22 mouse cellular contexts compared by ENCODE assay signal in genomic region chr8:4247241-4247640, GRCm38 (mm10). TPM values are rescaled to one million over a fixed set of nuclear protein-coding genes. Genes with fewer than 3 reads are reported as not detected.
DNase-seq lines count a peak whose midpoint lies in the region; ATAC-seq and TF ChIP-seq lines count a peak whose summit lies in the region.
"Had no signal": no experiment of that assay in that cellular context is flagged by ENCODE, and none has a peak within 500 bp of the region (broad histone marks: within the 10 kb centered on the region; RNA-seq: fewer than 3 reads in every experiment).

No protein-coding gene starts in this region.

- no peaks in the 10 kb centered on the region for H3K27me3 ChIP-seq in heart, embryonic 10.5 days (ENCODE audit: insufficient read depth, poor library complexity, severe bottlenecking)
- H3K27me3 ChIP-seq in liver, embryonic 13.5 days = no peaks in the 10 kb centered on the region
- no peaks in the 10 kb centered on the region for H3K27me3 ChIP-seq in liver, postnatal 0 days (ENCODE audit: insufficient read depth, low read length)
- no peaks in the 10 kb centered on the region for H3K27me3 ChIP-seq in liver, embryonic 16.5 days (ENCODE audit: control insufficient read depth, insufficient read depth, low read depth, low read length)
- H3K27me3 ChIP-seq in stomach, postnatal 0 days (ENCODE audit: control insufficient read depth, insufficient read depth, low read length) = no peaks in the 10 kb centered on the region
- H3K27me3 ChIP-seq: CH12.LX; embryonic facial prominence, embryonic 12.5 days; Patski had no signal

- H3K9me3 ChIP-seq in heart, embryonic 10.5 days = no peaks in the 10 kb centered on the region
- H3K9me3 ChIP-seq in liver, embryonic 13.5 days (replicated peaks) = no peaks in the 10 kb centered on the region
- no peaks in the 10 kb centered on the region for H3K9me3 ChIP-seq in liver, postnatal 0 days (ENCODE audit: low read length)
- H3K9me3 ChIP-seq in liver, embryonic 16.5 days (replicated peaks; ENCODE audit: control insufficient read depth, low read length) = no peaks in the 10 kb centered on the region
- no peaks in the 10 kb centered on the region for H3K9me3 ChIP-seq in stomach, postnatal 0 days (ENCODE audit: control insufficient read depth, low read length)
- H3K9me3 ChIP-seq: embryonic facial prominence, embryonic 10.5 days; embryonic facial prominence, embryonic 12.5 days; forebrain, embryonic 13.5 days; G1E had no signal

- no peak overlapping the region for H3K9ac ChIP-seq in liver, embryonic 13.5 days
- H3K9ac ChIP-seq in liver, postnatal 0 days (replicated peaks) = no peak overlapping the region
- H3K9ac ChIP-seq in liver, embryonic 16.5 days (ENCODE audit: low read depth, low read length) = no peak overlapping the region
- no peak overlapping the region for H3K9ac ChIP-seq in stomach, postnatal 0 days (ENCODE audit: low read length)
- H3K9ac ChIP-seq: forebrain, embryonic 13.5 days had no signal

- no peak for TF ChIP-seq EP300 in liver, postnatal 0 days (IDR thresholded peaks at IDR 0.05; ENCODE audit: low read depth)
- no peak for TF ChIP-seq EP300 in stomach, postnatal 0 days (optimal IDR thresholded peaks at IDR 0.05)

- no peak for TF ChIP-seq CTCF in liver, postnatal 0 days (IDR thresholded peaks at IDR 0.05; ENCODE audit: low read depth)
- no peak for TF ChIP-seq CTCF in stomach, postnatal 0 days (IDR thresholded peaks at IDR 0.05; ENCODE audit: low read depth)

- no peak overlapping the region for H3K4me3 ChIP-seq in heart, embryonic 10.5 days
- no peak overlapping the region for H3K4me3 ChIP-seq in liver, embryonic 13.5 days (replicated peaks)
- H3K4me3 ChIP-seq in liver, postnatal 0 days (ENCODE audit: low read depth, low read length) = no peak overlapping the region
- no peak overlapping the region for H3K4me3 ChIP-seq in liver, embryonic 16.5 days (ENCODE audit: low read depth, low read length)
- no peak overlapping the region for H3K4me3 ChIP-seq in stomach, postnatal 0 days (ENCODE audit: low read depth, low read length)
- H3K4me3 ChIP-seq: embryonic facial prominence, embryonic 10.5 days; embryonic facial prominence, embryonic 12.5 days; forebrain, embryonic 13.5 days had no signal

- peaks cover 60% of the 10 kb centered on the region for H3K36me3 ChIP-seq in heart, embryonic 10.5 days
- H3K36me3 ChIP-seq in liver, embryonic 13.5 days = peaks cover 72% of the 10 kb centered on the region
- H3K36me3 ChIP-seq in liver, postnatal 0 days (replicated peaks; ENCODE audit: insufficient read depth, low read length) = peaks cover 47% of the 10 kb centered on the region
- peaks cover 20% of the 10 kb centered on the region for H3K36me3 ChIP-seq in liver, embryonic 16.5 days (ENCODE audit: control insufficient read depth, insufficient read depth)
- H3K36me3 ChIP-seq in stomach, postnatal 0 days (ENCODE audit: control insufficient read depth, insufficient read depth, low read length) = peaks cover 33% of the 10 kb centered on the region

- H3K4me1 ChIP-seq in heart, embryonic 10.5 days = peaks cover 27% of the 10 kb centered on the region
- H3K4me1 ChIP-seq in liver, embryonic 13.5 days (replicated peaks) = peaks cover 41% of the 10 kb centered on the region
- peaks cover under 1% of the 10 kb centered on the region; the same call in 1 of the 2 replicates for H3K4me1 ChIP-seq in liver, postnatal 0 days (ENCODE audit: insufficient read depth)
- H3K4me1 ChIP-seq in liver, embryonic 16.5 days (ENCODE audit: control insufficient read depth, low read depth, low read length) = peaks cover 7% of the 10 kb centered on the region
- peaks cover under 1% of the 10 kb centered on the region; the same call in 1 of the 2 replicates for H3K4me1 ChIP-seq in stomach, postnatal 0 days (replicated peaks; ENCODE audit: control insufficient read depth, insufficient read depth)

- ATAC-seq in liver, embryonic 13.5 days (ENCODE audit: low read depth) = peak; percentile 32; the same call in 1 of the 2 replicates
- no peak for ATAC-seq in liver, postnatal 0 days
- 0 out of 2 replicates have a peak, but pooled peaks have one; percentile 23 for ATAC-seq in liver, embryonic 16.5 days (ENCODE audit: low read depth)
- peak; percentile 45 for ATAC-seq in stomach, postnatal 0 days (ENCODE audit: low FRiP score, low TSS enrichment)
- ATAC-seq: activated CD4-positive, CD25-positive, alpha-beta regulatory T cell, adult 4 months; CD4-positive, CD25-positive, alpha-beta regulatory T cell, adult 4 months; forebrain, embryonic 13.5 days; Patski had no signal

- no peak overlapping the region for H3K27ac ChIP-seq in heart, embryonic 10.5 days
- no peak overlapping the region for H3K27ac ChIP-seq in liver, embryonic 13.5 days
- no peak overlapping the region for H3K27ac ChIP-seq in liver, postnatal 0 days (ENCODE audit: low read depth)
- H3K27ac ChIP-seq in liver, embryonic 16.5 days (ENCODE audit: low read length) = no peak overlapping the region
- no peak overlapping the region for H3K27ac ChIP-seq in stomach, postnatal 0 days (replicated peaks)
- H3K27ac ChIP-seq: embryonic facial prominence, embryonic 10.5 days; embryonic facial prominence, embryonic 12.5 days; forebrain, embryonic 13.5 days had no signal

- WGBS in heart, embryonic 10.5 days = 86% methylated on average over 8 of the region's 8 CpGs
- 78% methylated on average over 8 of the region's 8 CpGs for WGBS in liver, embryonic 13.5 days (ENCODE audit: insufficient replicate concordance)
- 78% methylated on average over 8 of the region's 8 CpGs for WGBS in liver, postnatal 0 days (ENCODE audit: insufficient replicate concordance)
- 62% methylated on average over 8 of the region's 8 CpGs for WGBS in liver, embryonic 16.5 days (ENCODE audit: insufficient replicate concordance)
- 74% methylated on average over 8 of the region's 8 CpGs for WGBS in stomach, postnatal 0 days

- DNase-seq in heart, adult 11 months = peak; percentile 70
- no peak for DNase-seq in heart, embryonic 10.5 days (ENCODE audit: low spot score)
- DNase-seq in liver, embryonic 13.5 days = no peak
- DNase-seq in liver, postnatal 0 days = no peak
- DNase-seq in liver = no peak
- peak; percentile 51 for DNase-seq in stomach, postnatal 0 days (ENCODE audit: low spot score)
- DNase-seq: adrenal gland, adult 8-10 months; B cell, adult 2 months; cerebellum, adult 11-12 months; cerebellum, adult 2 months; cerebellum, adult 9-10 months; cerebellum, postnatal 10 days; cerebellum, postnatal 25 days had no signal

- H3K4me2 ChIP-seq in liver, embryonic 13.5 days = no peak overlapping the region
- no peak overlapping the region for H3K4me2 ChIP-seq in liver, postnatal 0 days (ENCODE audit: low read depth, low read length)
- H3K4me2 ChIP-seq in liver, embryonic 16.5 days (ENCODE audit: low read depth, low read length) = no peak overlapping the region
- no peak overlapping the region for H3K4me2 ChIP-seq in stomach, postnatal 0 days (replicated peaks; ENCODE audit: low read depth)
- H3K4me2 ChIP-seq: embryonic facial prominence, embryonic 12.5 days; forebrain, embryonic 13.5 days had no signal

RNA-seq across cellular contexts. Expression of gene Tgfbr3l, which starts 0.8 kb away (rescaled TPM):
- polyA plus RNA-seq in heart, embryonic 10.5 days (2016; fragmentation: Nextera tagmentation; extraction: Ambion mirVana) = 2.4 and 2.5 TPM in 2 replicates
- polyA plus RNA-seq in liver, embryonic 13.5 days (2015; fragmentation: Nextera tagmentation; extraction: Ambion mirVana) = 0.61 and 0.66 TPM in 2 replicates
- polyA plus RNA-seq in liver, postnatal 0 days (2015; fragmentation: Nextera tagmentation; extraction: Ambion mirVana) = 0.97 and 2.3 TPM in 2 replicates
- polyA plus RNA-seq in liver, embryonic 16.5 days (2015; fragmentation: Nextera tagmentation; extraction: Ambion mirVana) = 0.82 and 1.1 TPM in 2 replicates
- polyA plus RNA-seq in stomach, postnatal 0 days (2015; fragmentation: Nextera tagmentation; extraction: Ambion mirVana) = 1.1 and 1.7 TPM in 2 replicates

RNA-seq across cellular contexts. Expression of gene Snapc2, which starts 5.6 kb away (rescaled TPM):
- polyA plus RNA-seq in heart, embryonic 10.5 days (2016; fragmentation: Nextera tagmentation; extraction: Ambion mirVana) = 47.8 and 60.2 TPM in 2 replicates
- 19.7 and 20.3 TPM in 2 replicates for polyA plus RNA-seq in liver, embryonic 13.5 days (2015; fragmentation: Nextera tagmentation; extraction: Ambion mirVana)
- polyA plus RNA-seq in liver, postnatal 0 days (2015; fragmentation: Nextera tagmentation; extraction: Ambion mirVana) = 12.6 and 13.7 TPM in 2 replicates
- 14.0 and 14.1 TPM in 2 replicates for polyA plus RNA-seq in liver, embryonic 16.5 days (2015; fragmentation: Nextera tagmentation; extraction: Ambion mirVana)
- polyA plus RNA-seq in stomach, postnatal 0 days (2015; fragmentation: Nextera tagmentation; extraction: Ambion mirVana) = 33.8 and 35.6 TPM in 2 replicates

RNA-seq across cellular contexts. Expression of gene Gm49320, which starts 8.6 kb away (rescaled TPM):
- polyA plus RNA-seq in heart, embryonic 10.5 days (2016; fragmentation: Nextera tagmentation; extraction: Ambion mirVana) = 0.59 TPM in 1 of 2 replicates, not detected in the other
- polyA plus RNA-seq in liver, embryonic 13.5 days (2015; fragmentation: Nextera tagmentation; extraction: Ambion mirVana) = 0.19 and 0.23 TPM in 2 replicates
- polyA plus RNA-seq in liver, postnatal 0 days (2015; fragmentation: Nextera tagmentation; extraction: Ambion mirVana) = 0.12 TPM in 1 of 2 replicates, not detected in the other
- polyA plus RNA-seq in liver, embryonic 16.5 days (2015; fragmentation: Nextera tagmentation; extraction: Ambion mirVana) = not detected in 2 replicates
- 0.42 and 0.56 TPM in 2 replicates for polyA plus RNA-seq in stomach, postnatal 0 days (2015; fragmentation: Nextera tagmentation; extraction: Ambion mirVana)
- polyA plus RNA-seq: Patski had no signal

RNA-seq across cellular contexts. Expression of gene Map2k7, which starts 8.7 kb away (rescaled TPM):
- 27.5 and 30.0 TPM in 2 replicates for polyA plus RNA-seq in heart, embryonic 10.5 days (2016; fragmentation: Nextera tagmentation; extraction: Ambion mirVana)
- polyA plus RNA-seq in liver, embryonic 13.5 days (2015; fragmentation: Nextera tagmentation; extraction: Ambion mirVana) = 10.6 and 11.2 TPM in 2 replicates
- polyA plus RNA-seq in liver, postnatal 0 days (2015; fragmentation: Nextera tagmentation; extraction: Ambion mirVana) = 10.5 and 10.7 TPM in 2 replicates
- 8.6 and 9.5 TPM in 2 replicates for polyA plus RNA-seq in liver, embryonic 16.5 days (2015; fragmentation: Nextera tagmentation; extraction: Ambion mirVana)
- 15.7 and 19.8 TPM in 2 replicates for polyA plus RNA-seq in stomach, postnatal 0 days (2015; fragmentation: Nextera tagmentation; extraction: Ambion mirVana)

RNA-seq across cellular contexts. Expression of gene Ctxn1, which starts 11.8 kb away (rescaled TPM):
- 33.2 and 59.1 TPM in 2 replicates for polyA plus RNA-seq in heart, embryonic 10.5 days (2016; fragmentation: Nextera tagmentation; extraction: Ambion mirVana)
- 3.0 TPM in 2 replicates for polyA plus RNA-seq in liver, embryonic 13.5 days (2015; fragmentation: Nextera tagmentation; extraction: Ambion mirVana)
- polyA plus RNA-seq in liver, postnatal 0 days (2015; fragmentation: Nextera tagmentation; extraction: Ambion mirVana) = 1.6 and 2.0 TPM in 2 replicates
- 1.3 and 1.5 TPM in 2 replicates for polyA plus RNA-seq in liver, embryonic 16.5 days (2015; fragmentation: Nextera tagmentation; extraction: Ambion mirVana)
- polyA plus RNA-seq in stomach, postnatal 0 days (2015; fragmentation: Nextera tagmentation; extraction: Ambion mirVana) = 43.9 and 53.1 TPM in 2 replicates
- polyA plus RNA-seq: CD4-positive, CD25-positive, alpha-beta regulatory T cell, adult 4 months had no signal

Comparison
In these comparisons a context has a peak if more than half of its experiments do, and no peak if none do; other contexts are left out.
1. DNase-seq: peak in heart, adult 11 months (single experiment) and stomach, postnatal 0 days (single experiment); none in heart, embryonic 10.5 days (single experiment), liver, embryonic 13.5 days (single experiment), liver, postnatal 0 days (single experiment) and liver (single experiment).